Mouse (Mus musculus) embryonic facial prominence, embryonic 13.5 days (tissue): ENCODE measurements around the gene Ifna5. TPM values are rescaled to one million over a fixed set of nuclear protein-coding genes. Genes with fewer than 3 reads are reported as not detected.
"Not testable (repeated sequence)": the region's sequence is repeated elsewhere in the genome, so short reads cannot be mapped to it uniquely, and the experiment has no call there.

Source experiments
- ATAC-seq: fragments of 200-750 bp; cut with Nextera tagmentation; 2 replicates; pipeline ENCODE4 v1.8.0; 2017; ENCODE audit warnings: low read depth; ENCODE audit not compliant: insufficient number of reproducible peaks, insufficient read depth, low FRiP score, low TSS enrichment
- H3K27ac ChIP-seq: fragments of 300-500 bp; sonication (generic); 2 replicates; pipeline ENCODE4 v1.5.1; 2015; ENCODE audit warnings: moderate library complexity, mild to moderate bottlenecking, inconsistent platforms
- H3K27me3 ChIP-seq: fragments of 300-500 bp; sonication (generic); 2 replicates; pipeline ENCODE4 v1.6.1; 2015; ENCODE audit warnings: mild to moderate bottlenecking, inconsistent platforms
- H3K36me3 ChIP-seq: fragments of 300-500 bp; sonication (generic); 2 replicates; pipeline ENCODE4 v1.6.1; 2015; ENCODE audit warnings: mild to moderate bottlenecking, inconsistent platforms
- H3K4me1 ChIP-seq: fragments of 300-500 bp; sonication (generic); 2 replicates; pipeline ENCODE4 v1.6.1; 2015; ENCODE audit warnings: inconsistent platforms
- H3K4me2 ChIP-seq: fragments of 300-500 bp; sonication (generic); 2 replicates; pipeline ENCODE4 v1.6.1; 2015; ENCODE audit warnings: moderate library complexity, mild to moderate bottlenecking, inconsistent platforms
- H3K4me3 ChIP-seq: fragments of 300-500 bp; sonication (generic); 2 replicates; pipeline ENCODE4 v1.5.1; 2015; ENCODE audit warnings: mild to moderate bottlenecking, inconsistent platforms
- H3K9ac ChIP-seq: fragments of 300-500 bp; sonication (generic); 2 replicates; pipeline ENCODE4 v1.6.1; 2015; ENCODE audit warnings: mild to moderate bottlenecking, inconsistent platforms
- H3K9me3 ChIP-seq: fragments of 300-500 bp; sonication (generic); 2 replicates; pipeline ENCODE4 v1.6.1; 2016; ENCODE audit warnings: inconsistent platforms
- WGBS: fragments of 180-500 bp; shearing (Covaris S2); methylation state at CpG from one replicate; pipeline ENCODE4 v1.1.7; 2015; ENCODE audit warnings: mixed read lengths; 5-methylcytosine and 5-hydroxymethylcytosine counted together
- polyA plus RNA-seq: library from polyadenylated mRNA; unstranded; fragments of >200 nt; fragmentation: Nextera tagmentation; extraction: Ambion mirVana; gene quantifications from 2 replicates; pipeline ENCODE4 v1.2.1, GENCODE M21; 2015

Ifna5 gene
- polyA plus RNA-seq, 1 experiment from 2014 or later: not detected

GRCm38 (mm10) chr4:88827116-88827515 is 8.2 kb upstream of the Ifna5 start, which contains the start of gene Ifna6:
Gene Ifna6 (plus strand): TSS chr4:88827416.
- not testable (repeated sequence) for H3K9me3 ChIP-seq, H3K4me1 ChIP-seq, H3K27ac ChIP-seq, H3K4me2 ChIP-seq, H3K36me3 ChIP-seq, ATAC-seq, H3K9ac ChIP-seq, H3K4me3 ChIP-seq, H3K27me3 ChIP-seq

DNA sequence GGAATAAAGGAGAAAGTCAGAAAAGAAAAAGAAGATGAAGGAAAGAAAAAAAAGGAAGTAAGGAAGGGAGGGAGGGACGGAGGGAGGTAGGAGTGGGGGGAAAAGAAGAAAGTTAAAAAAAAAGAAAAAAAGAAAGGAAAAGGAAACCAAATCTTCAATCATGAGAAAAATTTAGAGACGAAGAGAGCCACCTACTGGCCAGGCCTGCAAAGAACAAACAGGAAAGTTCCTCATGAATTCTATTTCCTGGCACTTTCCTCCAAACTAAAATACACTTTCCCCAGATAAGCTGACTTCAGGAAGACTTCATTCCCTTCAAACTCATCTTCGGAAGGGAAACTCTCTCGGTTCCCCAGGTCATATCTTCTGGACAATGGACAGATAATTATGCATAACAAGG is 4.8 kb upstream of the Ifna5 start:
- H3K4me3 ChIP-seq: no peak overlapping the region
- ATAC-seq: no peak
- no peaks in the 10 kb centered on the region for H3K9me3 ChIP-seq
- H3K9ac ChIP-seq: no peak overlapping the region
- H3K4me1 ChIP-seq: no peaks in the 10 kb centered on the region
- no peak overlapping the region for H3K27ac ChIP-seq
- no peaks in the 10 kb centered on the region for H3K27me3 ChIP-seq
- no peak overlapping the region for H3K4me2 ChIP-seq
- H3K36me3 ChIP-seq: no peaks in the 10 kb centered on the region
- 25% methylated on average over 4 of the region's 4 CpGs for WGBS

DNA sequence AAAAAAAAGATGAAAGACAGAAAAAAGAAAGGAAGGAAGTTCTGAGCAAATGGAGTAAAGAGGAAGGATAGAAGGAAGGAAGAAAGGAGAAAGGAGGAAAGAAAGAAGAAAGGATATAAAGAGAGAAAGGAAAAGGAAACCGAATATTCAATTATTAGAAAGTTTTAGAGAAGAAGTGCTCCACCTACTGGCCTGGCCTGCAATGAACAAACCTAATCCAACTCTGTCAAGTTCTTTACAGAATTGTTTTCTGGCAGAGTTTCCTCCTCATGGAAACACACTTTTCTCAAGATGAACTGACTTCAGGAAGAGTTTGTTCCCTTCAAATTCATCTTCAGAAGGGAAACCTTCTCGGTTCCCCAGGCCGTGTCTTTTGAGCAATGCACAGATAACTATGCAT is 3.5 kb downstream of the Ifna5 start:
- no peaks in the 10 kb centered on the region for H3K27me3 ChIP-seq
- H3K27ac ChIP-seq: no peak overlapping the region
- H3K4me3 ChIP-seq: no peak overlapping the region
- H3K4me2 ChIP-seq: no peak overlapping the region
- no peak overlapping the region for H3K9ac ChIP-seq
- H3K9me3 ChIP-seq: no peaks in the 10 kb centered on the region
- no peak for ATAC-seq
- no peaks in the 10 kb centered on the region for H3K4me1 ChIP-seq
- no peaks in the 10 kb centered on the region for H3K36me3 ChIP-seq
- 47% methylated on average over 3 of the region's 3 CpGs for WGBS

GRCm38 (mm10) chr4:88840058-88840457 is 4.7 kb downstream of the Ifna5 start:
- H3K4me3 ChIP-seq: no peak overlapping the region
- H3K4me2 ChIP-seq: no peak overlapping the region
- no peaks in the 10 kb centered on the region for H3K36me3 ChIP-seq
- ATAC-seq: no peak
- no peaks in the 10 kb centered on the region for H3K27me3 ChIP-seq
- H3K9me3 ChIP-seq: no peaks in the 10 kb centered on the region
- H3K9ac ChIP-seq: no peak overlapping the region
- H3K27ac ChIP-seq: no peak overlapping the region
- 70% methylated on average over 3 of the region's 3 CpGs for WGBS
- H3K4me1 ChIP-seq: no peaks in the 10 kb centered on the region

- Histone ChIP-seq H3K27ac (no peak within 1 kb of the TSS), H3K9ac (no peak within 1 kb of the TSS), H3K36me3 (no peaks in the 10 kb centered on the region), H3K4me3 (no peak within 1 kb of the TSS), H3K9me3 (no peaks in the 10 kb centered on the region), H3K4me2 (no peak within 1 kb of the TSS), H3K27me3 (no peaks in the 10 kb centered on the region), H3K4me1 (no peaks in the 10 kb centered on the region)
- 34% methylated on average over 2 of the region's 2 CpGs for WGBS
- no peak for ATAC-seq
Observed at GRCm38 (mm10) chr4:88841438-88841911, 6.2 kb downstream of the Ifna5 start, which contains the start of gene Ifna4. Gene Ifna4 (plus strand): TSS chr4:88841861.

DNA sequence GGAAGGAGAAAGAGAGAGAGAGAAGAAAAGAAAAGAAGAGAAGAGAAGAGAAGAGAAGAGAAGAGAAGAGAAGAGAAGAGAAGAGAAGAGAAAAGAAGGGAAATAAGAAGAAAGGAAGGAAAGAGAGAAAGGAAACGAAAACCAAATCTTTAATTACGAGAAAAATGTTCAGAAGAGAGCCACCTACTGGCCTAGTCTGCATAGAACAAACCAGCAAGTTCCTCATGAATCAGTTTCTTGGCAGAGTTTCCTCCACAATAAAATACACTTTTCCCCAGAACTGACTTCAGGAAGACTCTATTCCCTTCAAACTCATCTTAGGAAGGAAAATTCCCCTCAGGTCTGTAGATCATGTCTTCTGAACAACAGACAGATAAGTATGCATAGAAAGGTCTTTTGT is 10.0 kb downstream of the Ifna5 start:
- H3K9ac ChIP-seq: no peak overlapping the region

GRCm38 (mm10) chr4:88849698-88850097 is 14.4 kb downstream of the Ifna5 start, which contains the start of gene Ifna1:
Gene Ifna1 (plus strand): TSS chr4:88850087.
- no peak within 1 kb of the TSS for H3K27ac ChIP-seq
- H3K9me3 ChIP-seq: no peaks in the 10 kb centered on the region
- H3K4me3 ChIP-seq: no peak within 1 kb of the TSS
- WGBS: 70% methylated on average over 1 of the region's 1 CpGs
- H3K9ac ChIP-seq: no peak within 1 kb of the TSS
- no peaks in the 10 kb centered on the region for H3K27me3 ChIP-seq
- H3K4me1 ChIP-seq: no peaks in the 10 kb centered on the region
- no peak within 1 kb of the TSS for H3K4me2 ChIP-seq
- no peaks in the 10 kb centered on the region for H3K36me3 ChIP-seq
- ATAC-seq: no peak

More for the DNA sequence above, 10.0 kb downstream of the Ifna5 start:
- Histone ChIP-seq H3K27ac (no peak overlapping the region), H3K4me3 (no peak overlapping the region), H3K4me2 (no peak overlapping the region), H3K36me3 (no peaks in the 10 kb centered on the region), H3K9me3 (no peaks in the 10 kb centered on the region), H3K4me1 (no peaks in the 10 kb centered on the region), H3K27me3 (no peaks in the 10 kb centered on the region)
- WGBS: 30% methylated on average over 2 of the region's 2 CpGs
- no peak for ATAC-seq

DNA sequence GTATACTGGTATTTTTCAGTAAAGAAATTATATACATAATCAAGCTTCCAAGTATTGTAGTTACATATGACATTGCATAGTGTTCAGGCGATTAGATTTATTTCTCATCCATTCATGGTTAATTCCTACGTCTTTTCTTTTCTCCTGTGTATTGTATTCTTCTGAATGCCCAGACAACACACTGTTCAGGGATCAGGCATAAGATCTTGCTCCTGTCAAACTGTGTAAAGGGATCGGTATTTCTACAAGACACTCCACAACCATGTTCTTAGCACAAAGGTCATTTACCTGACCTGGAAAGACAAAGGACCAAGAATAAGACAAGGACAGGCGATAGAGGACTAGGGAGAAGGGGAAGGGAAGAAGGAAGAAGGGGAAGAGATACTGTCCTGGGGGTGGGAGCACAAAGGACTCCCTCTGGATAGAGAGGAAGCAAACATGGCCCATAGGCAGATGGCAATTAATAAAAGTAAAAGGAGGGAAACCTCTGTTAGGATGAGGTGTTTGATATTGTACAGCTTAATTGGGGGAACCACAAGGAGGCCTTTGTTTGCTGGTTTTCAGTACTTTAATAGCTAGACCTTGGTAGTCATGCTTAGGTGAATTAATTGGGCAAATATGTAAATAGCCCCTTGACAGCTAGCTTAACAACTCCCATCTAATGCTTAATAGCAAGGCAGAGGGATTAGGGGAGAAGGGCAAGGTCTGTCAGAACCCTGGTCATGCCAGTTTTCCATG is 15.9 kb downstream of the Ifna5 start:
- H3K4me3 ChIP-seq: no peak overlapping the region
- no peak overlapping the region for H3K9ac ChIP-seq
- 68% methylated on average over 4 of the region's 4 CpGs for WGBS
- no peaks in the 10 kb centered on the region for H3K36me3 ChIP-seq
- H3K27me3 ChIP-seq: no peaks in the 10 kb centered on the region
- H3K27ac ChIP-seq: no peak overlapping the region
- no peak for ATAC-seq
- H3K4me2 ChIP-seq: no peak overlapping the region
- H3K9me3 ChIP-seq: no peaks in the 10 kb centered on the region
- H3K4me1 ChIP-seq: no peaks in the 10 kb centered on the region

DNA sequence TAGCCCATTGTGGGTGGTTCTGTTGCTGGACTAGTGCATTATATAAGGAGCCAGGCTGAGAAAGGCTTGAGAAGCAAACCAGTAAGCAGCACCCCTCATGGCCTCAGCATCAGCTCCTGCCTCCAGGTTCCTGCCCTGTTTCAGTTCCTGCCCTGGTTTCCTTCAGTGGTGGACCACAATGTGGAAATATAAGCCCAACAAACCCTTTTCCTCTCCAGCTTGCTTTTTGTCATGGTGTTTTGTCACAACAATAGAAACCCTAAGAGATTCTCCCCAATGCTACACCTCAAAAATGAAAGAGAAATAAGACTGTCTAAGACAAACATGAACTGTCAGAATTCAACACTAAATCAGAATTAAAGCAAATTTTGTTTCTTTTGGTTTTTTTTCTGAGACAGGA is 23.9 kb downstream of the Ifna5 start:
- peaks cover 11% of the 10 kb centered on the region for H3K27me3 ChIP-seq
- no peak overlapping the region for H3K27ac ChIP-seq
- ATAC-seq: no peak
- H3K4me2 ChIP-seq: no peak overlapping the region
- H3K9me3 ChIP-seq: no peaks in the 10 kb centered on the region
- H3K9ac ChIP-seq: no peak overlapping the region
- H3K36me3 ChIP-seq: no peaks in the 10 kb centered on the region
- peaks cover 5% of the 10 kb centered on the region; the same call in 1 of the 2 replicates for H3K4me1 ChIP-seq
- H3K4me3 ChIP-seq: no peak overlapping the region

DNA sequence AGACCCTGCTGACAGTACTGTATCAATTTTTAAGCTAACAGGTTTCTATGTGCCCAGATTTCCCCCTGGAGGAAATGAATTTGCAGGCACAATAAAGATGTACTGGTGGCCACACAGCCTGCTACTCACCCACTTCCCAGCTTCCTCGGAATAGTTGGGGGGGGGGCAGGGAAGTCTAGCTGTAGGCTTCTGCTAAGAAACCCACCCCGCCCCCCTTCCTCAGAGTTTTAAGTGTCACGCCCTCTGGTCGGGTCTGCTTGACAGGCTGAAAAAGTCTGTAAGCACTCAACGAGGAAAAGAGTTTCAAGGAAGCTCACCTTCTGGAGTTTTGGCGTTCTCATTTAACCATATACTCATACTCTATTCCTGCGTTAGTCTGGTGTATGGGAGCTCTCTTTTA is 28.0 kb downstream of the Ifna5 start:
- peaks cover 31% of the 10 kb centered on the region for H3K27me3 ChIP-seq
- no peak overlapping the region for H3K9ac ChIP-seq
- no peak overlapping the region for H3K27ac ChIP-seq
- H3K4me1 ChIP-seq: peaks cover 7% of the 10 kb centered on the region; the same call in 1 of the 2 replicates
- H3K4me2 ChIP-seq: no peak overlapping the region
- no peak for ATAC-seq
- H3K9me3 ChIP-seq: no peaks in the 10 kb centered on the region
- no peaks in the 10 kb centered on the region for H3K36me3 ChIP-seq
- no peak overlapping the region for H3K4me3 ChIP-seq
- WGBS: 3% methylated on average over 7 of the region's 7 CpGs

DNA sequence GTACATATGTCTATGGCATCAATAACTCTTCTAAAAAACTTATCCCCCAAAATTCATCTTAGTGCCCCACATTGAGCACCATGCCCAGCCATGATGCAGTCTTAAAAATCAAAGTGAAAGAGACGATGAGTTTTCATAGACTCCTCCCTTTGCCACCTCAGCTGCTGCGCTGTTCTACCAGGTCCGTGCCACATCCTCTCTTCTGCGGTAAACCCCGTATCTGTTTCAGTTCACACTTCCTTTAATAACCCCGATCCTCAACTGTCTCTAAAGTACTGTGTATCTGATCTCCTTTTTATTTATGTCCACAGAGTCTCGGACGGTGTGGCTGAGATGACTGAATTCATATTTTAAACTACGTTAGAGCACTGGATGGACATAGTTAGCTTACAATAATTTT is 29.3 kb downstream of the Ifna5 start:
- H3K9ac ChIP-seq: no peak overlapping the region
- no peak overlapping the region for H3K4me3 ChIP-seq
- ATAC-seq: no peak
- WGBS: 62% methylated on average over 9 of the region's 9 CpGs
- no peak overlapping the region for H3K27ac ChIP-seq
- no peaks in the 10 kb centered on the region for H3K9me3 ChIP-seq
- no peak overlapping the region for H3K4me2 ChIP-seq
- H3K4me1 ChIP-seq: peaks cover 7% of the 10 kb centered on the region; the same call in 1 of the 2 replicates
- H3K36me3 ChIP-seq: no peaks in the 10 kb centered on the region
- peaks cover 34% of the 10 kb centered on the region for H3K27me3 ChIP-seq

- Histone ChIP-seq H3K27ac (no peak overlapping the region), H3K9me3 (no peaks in the 10 kb centered on the region)
Observed at GRCm38 (mm10) chr4:88865011-88865569, 29.8 kb downstream of the Ifna5 start.

More at GRCm38 (mm10) chr4:88865011-88865569, 29.8 kb downstream of the Ifna5 start:
- no peaks in the 10 kb centered on the region for H3K36me3 ChIP-seq
- H3K27me3 ChIP-seq: peaks cover 34% of the 10 kb centered on the region
- H3K4me2 ChIP-seq: no peak overlapping the region
- no peak overlapping the region for H3K4me3 ChIP-seq
- WGBS: 34% methylated on average over 6 of the region's 6 CpGs
- no peak for ATAC-seq
- H3K4me1 ChIP-seq: peaks cover 7% of the 10 kb centered on the region; the same call in 1 of the 2 replicates
- no peak overlapping the region for H3K9ac ChIP-seq
